Mouse (Mus musculus) T-helper 17 cell (primary cell): ENCODE measurements around the gene Sp4.

Source experiments
- in situ Hi-C, 2 experiments: fragments of 300-600 bp; cut with MboI, MseI; formaldehyde crosslinking; loops; 1 replicate in 1 of 2; 2 replicates in 1 of 2; pipeline ENCODE4 v1.15.1; 2025; ENCODE audit warnings: high pct_unique_total_duplicates in 2 of 2

The Sp4 gene

DNA sequence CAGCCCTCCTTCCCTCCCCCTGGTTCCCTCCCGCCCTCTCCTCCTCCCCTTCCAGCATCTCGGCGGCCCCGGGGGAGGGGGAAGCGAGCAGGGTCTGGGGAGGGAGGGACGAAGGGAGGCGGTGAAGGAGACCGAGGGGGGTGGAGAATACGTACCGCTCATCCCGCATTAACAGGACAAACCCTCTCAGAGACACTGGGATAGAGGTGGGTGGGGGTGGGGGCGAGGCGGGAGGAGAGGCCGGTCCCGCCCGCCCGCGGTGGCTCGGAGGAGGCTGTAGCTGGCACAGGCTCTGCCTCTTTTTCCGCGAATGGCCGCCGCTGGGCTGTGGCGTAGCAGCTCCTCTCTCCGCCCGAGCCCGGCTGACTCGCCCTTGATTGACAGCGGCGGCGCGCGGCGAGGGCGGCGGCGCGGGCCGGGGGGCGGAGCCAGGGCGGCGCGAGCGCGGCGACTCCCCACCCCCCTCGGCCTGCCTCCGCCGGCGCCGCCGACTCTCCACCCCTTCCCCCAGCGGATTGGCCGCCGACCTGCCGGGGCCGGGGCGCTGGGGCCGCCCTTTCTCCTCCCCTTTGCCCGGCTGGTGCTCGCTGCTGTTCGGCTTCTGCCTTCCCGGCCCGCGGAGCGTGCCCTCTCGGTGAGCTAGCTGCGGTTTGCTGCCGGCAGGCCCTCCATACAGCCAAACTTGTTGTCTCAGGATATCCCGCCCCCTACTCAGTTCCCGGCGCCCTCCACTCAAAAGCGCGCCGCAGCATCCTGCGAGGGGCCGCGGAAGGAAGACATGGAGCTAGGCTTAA lies at the start of gene Sp4:
Sp4 (minus strand) TSS at position 369 of the 794 bp plus-strand sequence.
- in situ Hi-C loops: loop anchor here (5.0 to 10.0 kb wide), 2 partner anchors 76 to 456 kb away; no protein-coding TSS in a partner anchor

DNA sequence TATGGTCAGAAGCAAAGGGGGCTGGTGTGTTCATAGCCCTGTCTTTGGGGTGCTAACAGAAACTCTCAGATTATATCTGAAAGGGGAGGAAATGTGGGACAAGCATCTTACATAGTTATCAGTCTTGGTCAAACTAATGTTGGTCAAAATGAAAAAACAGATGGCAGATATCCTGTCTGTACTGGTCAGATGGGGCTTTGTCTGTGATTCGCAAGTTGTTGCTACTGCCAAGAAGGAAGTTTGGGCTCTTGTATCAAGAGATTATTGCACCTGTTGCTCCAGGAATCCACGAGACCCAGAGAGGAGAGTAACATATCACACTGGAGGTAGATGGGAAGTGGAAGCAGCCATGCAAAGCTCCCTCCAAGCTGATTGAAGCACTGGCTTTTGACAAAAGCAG lies 37.9 kb upstream of the Sp4 start:
- in situ Hi-C loops: no loop called here

DNA sequence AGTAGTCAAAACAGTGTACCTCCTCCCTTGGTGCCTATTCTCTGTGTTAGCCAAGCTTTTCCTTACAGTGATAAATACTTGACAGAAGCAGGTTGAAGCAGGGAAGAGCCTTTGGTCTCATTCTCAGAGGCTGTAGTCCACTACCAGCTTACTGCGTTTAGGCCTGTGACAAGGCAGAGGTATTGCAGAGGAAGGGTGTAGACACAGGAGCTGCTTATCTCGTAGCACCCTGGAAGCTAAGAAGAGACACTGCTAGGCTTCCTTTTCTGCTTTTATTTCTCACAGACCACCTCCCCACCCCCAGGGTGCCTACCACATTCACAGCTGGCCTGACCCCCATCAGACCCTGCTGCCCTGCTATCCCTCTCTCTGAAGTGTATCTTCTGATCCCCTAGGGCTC lies 37.0 kb upstream of the Sp4 start:
- in situ Hi-C loops: no loop called here

DNA sequence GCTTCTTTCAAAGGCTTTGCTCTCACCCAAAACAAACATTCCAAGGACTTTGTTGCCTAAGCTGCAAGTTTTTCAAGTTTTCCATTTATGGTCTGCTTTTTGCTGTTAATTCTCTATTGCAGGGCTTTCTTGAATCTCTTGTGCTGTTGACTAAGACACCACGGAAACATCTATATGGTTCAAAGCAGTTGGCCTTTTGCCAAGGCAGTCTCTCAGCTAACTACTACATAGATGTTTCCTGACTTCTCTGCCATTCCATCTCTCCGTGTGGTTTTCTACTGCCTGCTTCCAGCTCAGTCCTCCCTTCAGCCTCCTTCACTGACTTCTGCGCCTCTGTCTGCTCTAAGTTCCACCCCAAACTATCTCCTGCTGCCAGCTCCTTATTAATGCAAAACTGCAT lies 36.1 kb upstream of the Sp4 start:
- in situ Hi-C loops: no loop called here

DNA sequence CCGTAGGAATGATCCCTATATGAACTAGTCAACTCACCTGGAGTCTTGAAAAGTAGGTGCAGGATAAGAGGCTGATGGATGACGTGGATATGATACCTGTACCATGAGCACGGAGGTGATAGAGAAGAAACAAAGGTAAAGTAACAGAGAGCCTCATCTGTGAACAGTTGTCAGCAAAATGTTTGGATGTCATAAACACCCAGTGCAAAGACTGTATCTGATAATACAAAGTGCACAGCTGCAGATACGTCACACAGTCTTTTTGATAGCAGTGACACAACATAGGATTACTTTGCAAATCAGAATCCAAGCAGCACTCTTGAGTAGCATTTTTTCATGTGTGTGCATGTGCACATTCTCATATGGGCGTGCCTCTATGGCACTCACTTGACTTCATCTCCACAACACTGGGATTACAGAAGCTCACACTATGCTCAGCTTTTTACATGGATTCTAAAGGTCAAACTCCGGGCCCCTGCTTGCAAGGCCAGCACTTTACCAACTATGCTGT lies 27.6 kb upstream of the Sp4 start:
- in situ Hi-C loops: loop anchor here in 1 of 2 experiments (10.0 kb wide), 1 partner anchor 546 kb away; no protein-coding TSS in a partner anchor

DNA sequence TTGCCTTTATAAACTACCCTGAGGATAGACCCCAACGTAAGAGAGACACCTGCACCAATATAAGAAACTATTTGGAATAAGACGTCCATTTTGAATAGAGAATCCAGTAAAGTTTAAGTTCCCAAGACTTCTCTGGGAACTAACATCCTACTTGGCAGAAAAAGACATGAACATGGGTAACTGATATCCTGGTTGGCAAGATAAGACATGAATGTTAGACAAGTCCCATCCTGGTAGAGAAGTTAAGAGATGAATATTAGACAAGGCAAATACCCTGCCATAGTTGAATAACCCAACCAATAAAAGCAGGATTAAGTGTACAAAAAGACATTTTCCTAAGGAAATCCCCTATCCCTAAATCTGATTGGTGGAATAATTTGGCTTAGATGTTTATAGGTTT lies 26.3 kb upstream of the Sp4 start:
- in situ Hi-C loops: loop anchor here in 1 of 2 experiments (10.0 kb wide), 1 partner anchor 547 kb away; no protein-coding TSS in a partner anchor

DNA sequence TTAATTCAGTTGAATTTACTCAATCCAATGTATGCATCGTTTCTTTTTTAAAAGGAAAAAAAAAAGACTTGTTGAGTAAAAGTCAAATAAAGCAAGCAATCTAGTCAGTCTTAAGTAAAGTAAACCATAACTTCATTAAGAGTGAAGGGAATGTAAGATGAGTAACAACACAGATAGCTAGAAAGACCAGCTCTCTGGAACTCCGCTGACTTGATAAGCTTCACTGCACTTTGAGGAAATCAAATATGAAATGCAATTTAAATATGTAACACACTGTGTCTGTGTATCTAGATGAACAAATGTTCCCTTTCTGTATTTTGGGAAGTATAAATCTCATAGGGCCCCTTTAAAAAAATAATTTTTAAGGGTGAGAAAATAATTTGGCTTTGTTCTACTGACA lies 24.9 kb upstream of the Sp4 start:
- in situ Hi-C loops: loop anchor here in 1 of 2 experiments (10.0 kb wide), 1 partner anchor 549 kb away; no protein-coding TSS in a partner anchor

DNA sequence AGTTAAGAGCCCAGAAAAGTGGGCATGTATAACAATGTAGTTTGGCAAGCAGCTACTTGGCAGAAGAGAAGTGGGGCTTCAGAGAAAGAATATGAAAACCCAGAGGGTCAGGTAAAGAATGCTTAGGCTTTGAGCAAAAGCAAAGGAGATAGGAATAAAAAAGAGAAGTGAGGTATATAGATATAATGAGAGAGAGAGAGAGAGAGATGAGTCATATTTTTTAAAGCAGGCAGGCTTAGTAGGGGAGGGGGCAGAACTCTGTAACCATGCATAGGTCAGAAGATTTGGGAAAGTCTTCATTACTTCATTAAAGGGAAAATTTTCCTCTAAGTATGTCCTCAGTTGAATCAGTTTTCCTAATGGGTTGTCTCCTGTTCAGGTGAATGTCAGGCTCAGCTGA lies 18.8 kb upstream of the Sp4 start:
- in situ Hi-C loops: loop anchor here in 1 of 2 experiments (10.0 kb wide), 1 partner anchor 555 kb away; no protein-coding TSS in a partner anchor

DNA sequence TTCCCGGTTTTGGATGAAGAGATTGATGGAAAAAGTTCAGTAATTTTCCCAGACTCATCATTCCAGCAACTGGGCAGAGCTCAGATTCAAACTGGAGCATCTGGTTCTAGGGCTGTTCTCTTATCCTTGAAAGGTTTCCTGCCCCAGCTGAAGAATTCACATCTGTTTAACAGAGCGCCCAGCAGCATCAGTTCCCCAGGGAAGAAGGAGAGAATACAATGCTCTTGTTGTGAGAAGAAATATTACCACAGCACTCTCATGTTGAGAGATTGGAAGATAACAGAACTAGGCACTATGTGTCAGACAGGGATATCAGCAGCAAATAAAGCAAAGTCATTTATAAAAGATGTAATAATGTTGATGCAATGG lies 13.2 kb upstream of the Sp4 start:
- in situ Hi-C loops: no loop called here

DNA sequence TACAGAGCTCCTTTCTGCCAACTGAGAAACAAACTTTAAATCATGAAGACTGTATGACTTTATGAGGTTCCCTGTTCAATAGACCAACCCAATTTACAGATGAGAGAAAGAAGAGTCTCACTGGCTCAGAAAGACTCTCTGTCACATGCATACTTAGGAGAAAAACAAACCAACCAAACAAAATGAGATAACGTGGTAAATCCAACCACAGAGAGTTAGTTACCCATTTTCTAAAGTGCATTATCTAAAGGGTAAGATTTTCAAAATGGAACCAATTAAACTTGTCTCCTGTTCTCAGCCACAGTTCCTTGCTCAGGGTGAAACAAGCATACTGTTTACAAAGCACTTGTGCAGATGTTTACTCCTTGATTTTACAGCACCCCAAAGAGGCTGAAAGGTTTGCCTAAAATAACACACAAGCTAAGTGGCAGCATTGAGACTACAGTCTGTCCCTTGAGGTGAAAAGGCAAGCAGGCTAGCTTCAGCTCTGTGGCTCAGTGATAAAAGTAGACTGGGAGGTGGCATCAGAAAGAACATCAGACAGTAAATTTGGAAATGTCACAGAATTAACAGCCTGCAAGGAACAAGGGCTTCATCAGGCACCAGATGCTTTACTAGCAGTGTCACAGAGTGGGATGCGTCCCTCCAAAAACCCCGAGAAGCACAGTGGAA lies 12.7 kb upstream of the Sp4 start:
- in situ Hi-C loops: no loop called here

DNA sequence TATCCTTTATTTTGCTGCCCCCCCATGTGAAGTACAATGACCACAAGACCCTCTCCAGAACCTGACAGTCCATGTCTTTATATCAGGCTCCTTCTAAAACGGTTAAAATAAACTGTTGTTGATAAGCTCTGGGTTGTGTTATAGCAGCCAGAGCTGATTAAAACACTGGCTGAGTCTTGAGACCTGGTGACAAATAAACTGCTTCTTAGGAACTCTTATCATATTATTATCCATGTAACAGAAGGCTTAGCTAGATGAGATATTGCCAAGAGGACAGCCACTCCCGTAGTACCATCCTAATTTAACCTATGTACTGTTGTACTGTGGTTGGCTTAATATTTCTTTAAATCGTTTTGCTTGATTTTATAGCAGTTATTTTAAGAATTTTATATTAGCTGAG lies 2.3 kb upstream of the Sp4 start:
- in situ Hi-C loops: loop anchor here (5.0 to 10.0 kb wide), 2 partner anchors 74 to 459 kb away; no protein-coding TSS in a partner anchor

DNA sequence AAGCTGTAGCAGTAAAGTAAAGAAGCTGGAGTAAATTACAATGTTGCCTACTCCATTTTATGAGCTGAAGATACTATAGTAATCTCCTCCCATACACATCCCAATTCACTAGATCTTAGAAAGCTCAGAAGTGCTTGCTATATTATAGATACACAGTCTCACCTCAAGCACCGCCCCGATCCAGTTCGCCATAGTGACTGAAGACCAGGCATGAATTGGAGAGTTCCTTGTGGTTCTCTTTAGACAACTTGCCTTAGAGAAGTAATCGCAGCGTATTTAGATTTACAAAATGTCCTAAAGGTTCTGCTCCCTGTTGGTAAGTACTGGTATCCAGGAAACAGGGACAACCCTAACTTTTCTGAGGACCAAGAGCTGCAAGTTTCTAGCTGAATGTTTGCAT lies 1.8 kb upstream of the Sp4 start:
- in situ Hi-C loops: loop anchor here (5.0 to 10.0 kb wide), 2 partner anchors 74 to 458 kb away; no protein-coding TSS in a partner anchor

DNA sequence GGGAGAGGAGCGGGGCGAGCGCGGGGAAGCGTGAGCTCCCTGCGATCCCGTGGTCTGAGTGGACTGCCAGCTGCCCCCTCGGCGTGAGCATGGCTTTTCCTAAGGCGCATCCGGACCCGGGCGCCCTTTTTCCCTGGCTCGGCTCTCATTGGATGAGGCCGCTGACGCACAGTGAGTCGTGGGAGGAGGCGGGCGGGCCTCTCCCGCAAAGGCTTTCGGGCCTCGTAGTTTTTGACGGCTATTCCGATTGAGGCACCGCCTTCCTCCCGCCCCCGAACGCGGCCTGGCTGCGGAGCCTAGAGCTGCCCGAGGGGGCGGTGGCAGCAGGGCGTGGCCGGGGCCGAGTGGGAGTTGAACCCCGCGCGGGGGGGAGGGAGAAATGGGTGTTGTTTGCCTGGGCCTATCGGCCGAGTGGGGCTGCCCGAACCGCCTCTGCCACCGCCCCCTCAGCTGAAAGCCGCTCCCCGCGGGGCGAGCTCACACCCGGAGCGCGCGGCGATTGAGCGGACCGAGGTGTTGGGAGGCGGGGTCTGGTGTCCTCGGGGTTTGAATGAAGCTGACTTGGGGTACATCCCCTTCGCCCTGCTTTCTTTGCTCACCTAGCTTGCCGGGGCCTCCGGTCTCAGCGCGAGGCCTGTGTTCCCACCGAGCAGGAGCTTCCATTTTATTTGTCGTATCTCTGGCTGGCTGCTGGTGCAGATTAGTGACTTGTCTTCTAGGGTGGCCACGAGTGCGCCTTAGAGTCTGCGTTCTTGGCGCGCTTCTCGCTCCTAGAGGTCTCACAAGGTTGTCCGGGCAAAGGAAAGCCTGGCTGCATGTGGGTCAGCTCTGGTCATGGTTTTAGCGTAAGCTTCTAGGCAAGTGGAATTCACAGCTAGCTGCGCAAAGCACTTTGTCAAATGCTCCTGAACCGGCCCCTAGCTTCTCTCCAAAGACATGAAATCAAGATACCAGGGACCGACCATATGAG lies 911 bp upstream of the Sp4 start:
- in situ Hi-C loops: loop anchor here (5.0 to 10.0 kb wide), 2 partner anchors 75 to 457 kb away; no protein-coding TSS in a partner anchor

DNA sequence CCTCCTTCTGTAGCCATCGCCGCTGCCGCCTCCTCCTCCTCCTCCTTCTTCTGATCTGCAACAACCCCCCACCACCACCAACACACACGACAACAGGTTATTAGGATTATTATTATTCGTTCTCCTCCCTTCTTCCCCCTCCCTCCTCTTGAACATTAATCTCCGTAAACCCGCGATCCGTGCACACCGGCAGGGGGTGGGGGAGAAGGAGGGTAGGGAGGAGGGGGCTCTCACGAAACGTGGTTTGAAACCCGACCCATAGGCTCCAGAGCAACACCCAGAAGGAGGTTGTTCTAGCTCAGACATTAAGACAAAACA lies 527 bp downstream of the Sp4 start:
- in situ Hi-C loops: loop anchor here (5.0 to 10.0 kb wide), 2 partner anchors 77 to 456 kb away; no protein-coding TSS in a partner anchor

DNA sequence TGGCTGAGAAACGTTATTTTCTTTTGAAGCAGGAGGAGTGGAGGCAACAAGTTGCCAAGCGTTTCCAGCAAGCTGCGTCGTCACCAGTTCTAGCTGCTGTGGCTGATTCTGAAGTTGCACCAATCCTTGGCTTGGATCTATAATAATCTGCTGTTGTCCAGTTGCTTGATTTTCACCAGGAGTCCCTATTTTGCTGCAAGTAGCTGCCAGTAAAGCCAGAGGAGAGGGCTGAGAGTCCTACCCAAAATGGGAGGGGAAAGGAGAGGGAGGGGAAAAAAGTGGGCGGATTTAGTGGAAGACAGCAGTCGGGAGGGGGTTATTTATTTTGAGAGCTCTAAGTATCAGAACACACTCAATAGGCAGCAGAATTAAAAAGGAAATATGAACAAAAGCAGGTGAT lies 1.3 kb downstream of the Sp4 start:
- in situ Hi-C loops: loop anchor here (5.0 to 10.0 kb wide), 2 partner anchors 77 to 455 kb away; no protein-coding TSS in a partner anchor

DNA sequence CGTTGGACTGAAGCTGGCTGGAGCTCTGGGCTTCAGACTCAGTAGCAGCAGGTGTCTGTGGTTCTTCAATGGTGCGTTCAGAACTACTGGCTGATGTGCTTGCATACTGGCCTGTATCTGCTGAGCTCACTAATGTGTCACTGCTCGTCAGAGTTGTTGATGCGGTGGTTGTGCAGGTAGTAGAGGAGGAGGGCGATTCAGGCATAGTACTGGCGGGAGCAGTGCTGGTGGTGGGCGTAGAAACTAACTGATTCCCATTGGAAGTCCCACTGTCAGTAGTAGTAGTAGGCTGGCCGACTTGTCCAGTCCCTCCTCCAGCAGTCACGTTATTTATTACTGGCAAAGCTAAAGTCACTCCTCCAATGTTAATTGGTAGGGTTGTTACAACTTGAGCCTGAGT lies 2.1 kb downstream of the Sp4 start:
- in situ Hi-C loops: loop anchor here in 1 of 2 experiments (10.0 kb wide), 1 partner anchor 454 kb away; no protein-coding TSS in a partner anchor

DNA sequence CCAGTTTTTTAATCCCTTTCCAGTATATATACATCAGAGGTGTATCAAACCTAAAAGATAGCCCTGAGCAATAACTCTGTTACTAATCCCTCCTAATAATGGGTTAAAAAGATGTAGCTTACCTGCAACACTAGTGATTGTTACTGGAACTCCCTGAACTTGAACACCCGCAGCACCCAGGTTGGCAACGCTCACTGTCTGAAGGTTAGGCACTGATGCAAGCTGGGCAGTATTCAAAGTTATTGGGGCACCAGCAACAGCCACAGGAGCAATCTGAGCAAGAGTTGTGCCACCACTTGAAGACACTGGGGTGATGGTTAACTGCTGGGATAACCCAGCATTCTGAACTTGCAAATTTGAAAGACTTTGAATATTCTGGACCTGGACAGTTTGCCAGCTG lies 2.7 kb downstream of the Sp4 start:
- in situ Hi-C loops: loop anchor here in 1 of 2 experiments (10.0 kb wide), 1 partner anchor 454 kb away; no protein-coding TSS in a partner anchor

DNA sequence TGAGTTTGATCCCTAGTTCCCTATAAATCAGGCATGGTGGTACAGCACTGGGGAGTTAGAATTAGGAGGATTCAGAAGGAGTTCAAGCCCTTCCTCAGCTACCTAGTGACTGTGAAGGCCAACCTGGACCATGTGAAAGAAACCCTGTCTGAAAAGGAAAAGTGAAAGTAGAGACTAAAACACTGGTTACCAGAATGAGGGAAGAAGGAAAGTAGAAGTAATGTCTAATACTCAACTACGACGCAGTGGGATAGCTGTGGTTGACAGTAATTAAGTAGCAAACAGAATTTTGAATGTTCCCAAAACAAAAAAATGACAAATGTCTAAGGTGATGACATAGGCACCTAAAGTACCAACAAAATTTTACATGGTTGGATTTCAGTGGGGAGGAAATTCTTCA lies 5.0 kb downstream of the Sp4 start:
- in situ Hi-C loops: loop anchor here in 1 of 2 experiments (10.0 kb wide), 1 partner anchor 451 kb away; no protein-coding TSS in a partner anchor

DNA sequence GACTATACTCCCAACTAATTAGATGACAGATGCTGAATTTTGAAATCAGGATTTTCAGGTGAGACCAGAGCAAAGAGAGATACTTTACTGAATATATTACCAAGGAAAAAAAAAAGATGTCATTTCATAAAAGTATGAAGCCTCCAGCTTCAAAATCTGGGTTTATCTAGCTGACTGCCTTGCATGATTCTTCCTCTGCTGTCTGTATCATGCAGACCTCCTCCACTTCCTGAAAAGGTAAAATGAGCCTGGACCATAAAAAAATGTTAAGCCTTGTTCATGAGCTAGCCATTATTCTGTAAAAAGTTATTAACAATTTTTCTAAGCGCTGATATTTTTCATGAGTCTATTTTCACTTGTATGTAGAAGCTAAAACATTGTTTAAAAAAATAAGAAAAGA lies 5.4 kb downstream of the Sp4 start:
- in situ Hi-C loops: loop anchor here in 1 of 2 experiments (10.0 kb wide), 1 partner anchor 451 kb away; no protein-coding TSS in a partner anchor

DNA sequence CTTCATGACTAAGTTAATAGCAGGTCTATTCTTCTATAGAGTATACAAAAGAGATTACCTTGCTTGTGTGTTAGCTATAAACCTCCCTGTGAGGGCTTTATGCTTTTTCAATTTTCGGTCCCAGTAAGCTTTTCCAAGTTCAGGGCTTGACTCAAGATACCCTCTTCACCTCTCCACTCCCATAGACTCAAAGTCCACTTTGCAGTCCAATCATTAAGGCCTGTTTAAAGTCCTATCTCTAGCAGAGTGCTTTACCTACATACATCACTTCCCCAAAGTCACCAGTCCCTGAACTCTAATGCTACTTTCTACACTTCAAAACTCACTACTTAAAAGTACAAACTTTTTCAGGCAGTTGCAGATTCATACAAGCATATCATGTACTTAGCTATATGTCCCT lies 12.3 kb downstream of the Sp4 start:
- in situ Hi-C loops: no loop called here

DNA sequence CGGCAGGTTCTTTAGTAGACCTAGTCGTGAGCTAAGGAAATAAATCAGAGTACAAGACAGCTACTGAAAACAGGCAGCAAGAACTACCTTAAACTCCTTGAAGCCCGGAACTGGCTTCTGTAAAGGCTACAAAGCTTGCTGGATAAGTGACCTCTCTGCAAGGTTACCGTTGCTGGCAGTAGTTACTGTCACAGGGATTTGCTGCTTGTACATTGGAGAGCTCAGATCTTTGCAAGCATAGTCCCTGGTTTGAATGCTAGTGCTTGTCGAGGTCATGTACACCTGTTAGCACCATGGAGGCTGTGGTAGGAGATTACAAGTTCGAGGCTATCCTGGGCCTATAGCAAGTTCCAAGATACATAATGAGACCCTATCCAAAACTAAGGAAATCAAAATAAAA lies 16.1 kb downstream of the Sp4 start:
- in situ Hi-C loops: no loop called here
